Mouse (Mus musculus): Measurements from ENCODE around the gene Npas1. TPM values are rescaled to one million over a fixed set of nuclear protein-coding genes. Genes with fewer than 3 reads are reported as not detected.

Npas1 gene
- polyA plus RNA-seq, 1 experiment from 2014 or later: not detected

DNA sequence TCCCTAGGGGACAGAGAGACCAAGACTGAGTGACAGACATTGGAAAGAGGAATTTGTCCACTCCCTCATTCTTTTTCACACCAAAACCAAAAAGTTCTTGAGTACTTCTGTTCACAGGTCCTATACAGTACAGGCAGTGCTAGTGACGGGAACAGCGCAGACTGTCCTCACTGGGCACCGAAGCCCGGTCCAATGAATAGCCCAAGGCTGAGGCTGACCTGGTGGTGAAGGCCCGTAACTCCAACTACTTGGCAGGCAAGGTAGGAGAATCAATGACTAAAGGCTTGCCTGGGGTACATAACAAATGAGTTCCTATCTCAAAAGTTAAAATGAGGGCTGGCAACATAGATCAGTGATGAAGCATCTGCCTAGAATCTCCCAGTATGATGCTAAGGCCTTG is 12.0 kb downstream of the Npas1 start:
- no peaks in the 10 kb centered on the region for H3K4me1 ChIP-seq (ENCODE audit: control insufficient read depth, insufficient read depth, low read length)
- WGBS: 91% methylated on average over 5 of the region's 5 CpGs

DNA sequence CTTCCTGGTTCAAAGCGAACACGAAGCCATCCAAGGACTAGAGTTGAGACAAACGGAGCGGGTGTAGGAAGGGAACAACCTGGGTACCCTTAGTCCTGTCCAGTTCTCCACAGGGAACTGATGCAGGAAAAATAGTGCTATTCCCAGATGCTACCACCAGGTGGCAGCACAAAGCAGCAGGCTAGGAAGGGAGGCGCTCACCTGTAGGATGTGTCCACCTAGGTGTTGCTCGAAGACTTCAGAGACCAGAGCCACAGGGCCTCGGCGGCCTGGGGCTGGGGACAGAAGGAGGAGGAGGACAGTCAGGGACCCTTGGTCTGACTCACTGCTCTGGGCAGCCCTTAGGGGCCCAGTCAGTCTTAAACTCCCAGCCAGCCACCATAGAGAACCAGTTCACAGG is 12.4 kb downstream of the Npas1 start:
- Histone ChIP-seq H3K4me2 (replicated peaks; ENCODE audit: low read depth, low read length) (no peak overlapping the region), H3K9ac (replicated peaks; ENCODE audit: low read depth, low read length) (no peak overlapping the region), H3K27ac (ENCODE audit: low read length) (no peak overlapping the region), H3K27me3 (ENCODE audit: control insufficient read depth, insufficient read depth, low read length) (no peaks in the 10 kb centered on the region; the same call in 1 of the 2 replicates), H3K4me3 (ENCODE audit: low read depth, low read length) (no peak overlapping the region), H3K36me3 (ENCODE audit: control insufficient read depth, insufficient read depth, low read length) (no peaks in the 10 kb centered on the region), H3K9me3 (ENCODE audit: control insufficient read depth, low read depth, low read length) (no peaks in the 10 kb centered on the region), H3K4me1 (ENCODE audit: control insufficient read depth, insufficient read depth, low read length) (no peaks in the 10 kb centered on the region)
- ATAC-seq (ENCODE audit: insufficient number of reproducible peaks, insufficient read depth, low FRiP score, low read depth): peak; percentile 53; the same call in 1 of the 2 replicates
- WGBS: 10% methylated on average over 8 of the region's 8 CpGs

More for the DNA sequence above, 12.0 kb downstream of the Npas1 start:
- Histone ChIP-seq H3K27ac (ENCODE audit: low read length) (no peak overlapping the region), H3K4me2 (replicated peaks; ENCODE audit: low read depth, low read length) (no peak overlapping the region), H3K27me3 (ENCODE audit: control insufficient read depth, insufficient read depth, low read length) (no peaks in the 10 kb centered on the region; the same call in 1 of the 2 replicates), H3K9ac (replicated peaks; ENCODE audit: low read depth, low read length) (no peak overlapping the region), H3K9me3 (ENCODE audit: control insufficient read depth, low read depth, low read length) (no peaks in the 10 kb centered on the region), H3K4me3 (ENCODE audit: low read depth, low read length) (no peak overlapping the region), H3K36me3 (ENCODE audit: control insufficient read depth, insufficient read depth, low read length) (no peaks in the 10 kb centered on the region)
- ATAC-seq (ENCODE audit: insufficient number of reproducible peaks, insufficient read depth, low FRiP score, low read depth): no peak

DNA sequence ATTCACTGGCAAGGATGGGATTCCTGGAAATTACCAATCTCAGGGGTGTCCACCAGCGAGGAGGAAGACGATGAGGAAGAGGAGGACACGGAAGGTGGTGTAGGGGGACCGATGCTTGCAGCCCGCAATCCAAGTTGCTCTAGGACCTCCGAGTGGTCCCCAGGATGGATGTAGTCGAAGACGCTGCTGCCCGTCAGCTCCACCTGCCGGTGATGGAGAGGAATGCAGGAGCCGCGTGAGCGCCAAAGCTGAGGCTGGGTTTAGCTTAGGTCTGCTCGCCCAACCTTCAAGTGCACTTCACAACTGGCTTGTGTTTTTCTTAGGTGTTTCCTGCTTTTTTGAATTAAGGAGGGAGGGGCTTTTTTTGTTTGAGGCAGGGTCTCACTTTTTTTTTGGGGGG is 14.3 kb downstream of the Npas1 start:
- WGBS: 6% methylated on average over 14 of the region's 14 CpGs
- peak; percentile 62; the same call in 1 of the 2 replicates for ATAC-seq (ENCODE audit: insufficient number of reproducible peaks, insufficient read depth, low FRiP score, low read depth)
- no peaks in the 10 kb centered on the region for H3K4me1 ChIP-seq (ENCODE audit: control insufficient read depth, insufficient read depth, low read length)
- H3K4me2 ChIP-seq (replicated peaks; ENCODE audit: low read depth, low read length): no peak overlapping the region
- H3K4me3 ChIP-seq (ENCODE audit: low read depth, low read length): no peak overlapping the region
- H3K9me3 ChIP-seq (ENCODE audit: control insufficient read depth, low read depth, low read length): no peaks in the 10 kb centered on the region
- no peaks in the 10 kb centered on the region; the same call in 1 of the 2 replicates for H3K27me3 ChIP-seq (ENCODE audit: control insufficient read depth, insufficient read depth, low read length)
- no peak overlapping the region for H3K9ac ChIP-seq (replicated peaks; ENCODE audit: low read depth, low read length)
- no peak overlapping the region for H3K27ac ChIP-seq (ENCODE audit: low read length)
- H3K36me3 ChIP-seq (ENCODE audit: control insufficient read depth, insufficient read depth, low read length): no peaks in the 10 kb centered on the region

DNA sequence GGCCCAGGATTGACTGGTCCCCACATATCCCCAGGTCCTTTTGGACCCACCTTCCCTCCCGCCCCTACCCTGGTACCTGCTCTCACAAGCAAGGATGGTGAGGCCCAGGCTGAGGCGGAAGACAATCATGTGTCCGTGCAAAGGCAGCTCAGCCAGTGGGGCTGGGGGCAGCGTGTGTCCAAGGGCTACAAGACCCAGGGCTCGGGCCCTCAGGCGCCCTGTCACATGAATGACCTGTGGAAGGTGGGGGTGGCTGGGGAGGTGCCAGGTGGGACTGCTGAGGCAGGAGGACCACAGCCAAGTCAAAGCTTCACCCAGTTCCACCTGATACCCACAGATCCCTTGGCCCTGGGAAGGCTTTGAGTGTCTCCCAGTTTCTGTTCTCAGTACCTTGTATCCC is 15.8 kb downstream of the Npas1 start:
- Histone ChIP-seq H3K27ac (ENCODE audit: low read length) (no peak overlapping the region), H3K4me2 (replicated peaks; ENCODE audit: low read depth, low read length) (no peak overlapping the region), H3K4me1 (ENCODE audit: control insufficient read depth, insufficient read depth, low read length) (no peaks in the 10 kb centered on the region), H3K4me3 (ENCODE audit: low read depth, low read length) (no peak overlapping the region), H3K36me3 (ENCODE audit: control insufficient read depth, insufficient read depth, low read length) (no peaks in the 10 kb centered on the region), H3K9ac (replicated peaks; ENCODE audit: low read depth, low read length) (no peak overlapping the region), H3K27me3 (ENCODE audit: control insufficient read depth, insufficient read depth, low read length) (no peaks in the 10 kb centered on the region; the same call in 1 of the 2 replicates), H3K9me3 (ENCODE audit: control insufficient read depth, low read depth, low read length) (no peaks in the 10 kb centered on the region)
- WGBS: 81% methylated on average over 6 of the region's 6 CpGs
- ATAC-seq (ENCODE audit: insufficient number of reproducible peaks, insufficient read depth, low FRiP score, low read depth): no peak

DNA sequence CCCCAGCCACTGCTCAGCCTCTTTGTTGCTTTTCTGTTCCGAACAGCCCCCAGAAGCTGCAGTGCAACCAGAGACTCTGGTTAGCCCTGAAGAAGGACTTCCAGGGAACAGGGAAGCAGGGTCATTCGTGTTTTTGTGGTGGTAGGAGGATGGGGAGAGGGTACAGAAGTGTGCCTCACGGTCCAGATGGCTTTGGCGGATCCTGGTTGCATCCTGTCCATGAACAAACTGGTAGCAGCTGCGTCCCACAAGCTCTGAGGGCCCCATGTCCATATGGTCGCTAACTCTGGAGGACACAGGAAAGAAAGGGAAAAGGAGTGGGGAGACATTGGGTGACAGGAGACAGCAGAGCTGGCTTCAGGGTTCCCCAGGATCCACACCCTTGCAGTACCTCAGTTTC is 16.4 kb downstream of the Npas1 start:
- no peaks in the 10 kb centered on the region for H3K4me1 ChIP-seq (ENCODE audit: control insufficient read depth, insufficient read depth, low read length)
- no peak for ATAC-seq (ENCODE audit: insufficient number of reproducible peaks, insufficient read depth, low FRiP score, low read depth)
- H3K9ac ChIP-seq (replicated peaks; ENCODE audit: low read depth, low read length): no peak overlapping the region
- 62% methylated on average over 6 of the region's 6 CpGs for WGBS
- H3K27me3 ChIP-seq (ENCODE audit: control insufficient read depth, insufficient read depth, low read length): no peaks in the 10 kb centered on the region; the same call in 1 of the 2 replicates
- H3K27ac ChIP-seq (ENCODE audit: low read length): no peak overlapping the region
- no peaks in the 10 kb centered on the region for H3K9me3 ChIP-seq (ENCODE audit: control insufficient read depth, low read depth, low read length)
- no peak overlapping the region for H3K4me2 ChIP-seq (replicated peaks; ENCODE audit: low read depth, low read length)
- no peak overlapping the region for H3K4me3 ChIP-seq (ENCODE audit: low read depth, low read length)
- no peaks in the 10 kb centered on the region for H3K36me3 ChIP-seq (ENCODE audit: control insufficient read depth, insufficient read depth, low read length)

DNA sequence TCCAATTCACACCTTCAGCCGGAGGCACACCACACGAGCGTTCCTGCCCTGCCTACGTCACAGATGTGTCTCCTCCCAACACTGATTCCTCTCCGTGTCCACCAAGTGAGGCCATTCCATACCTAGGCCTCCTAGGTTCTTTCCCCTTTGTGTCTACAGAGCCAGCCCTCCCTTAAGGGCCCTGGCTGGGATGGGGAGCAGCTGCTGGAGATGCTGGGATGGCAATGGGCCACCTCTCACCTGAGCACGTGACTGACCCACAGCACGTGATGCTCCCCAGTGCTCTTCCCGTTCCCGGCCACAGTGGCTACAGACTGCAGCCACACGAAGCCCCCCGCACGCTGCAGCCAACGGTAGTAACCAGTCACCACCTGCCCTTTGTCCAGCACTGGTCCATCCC is 17.0 kb downstream of the Npas1 start:
- Histone ChIP-seq H3K9me3 (ENCODE audit: control insufficient read depth, low read depth, low read length) (no peaks in the 10 kb centered on the region), H3K27me3 (ENCODE audit: control insufficient read depth, insufficient read depth, low read length) (no peaks in the 10 kb centered on the region; the same call in 1 of the 2 replicates), H3K4me2 (replicated peaks; ENCODE audit: low read depth, low read length) (no peak overlapping the region), H3K4me1 (ENCODE audit: control insufficient read depth, insufficient read depth, low read length) (no peaks in the 10 kb centered on the region), H3K36me3 (ENCODE audit: control insufficient read depth, insufficient read depth, low read length) (0 out of 2 replicates have a peak, but pooled peaks cover 3% of the 10 kb centered on the region), H3K4me3 (ENCODE audit: low read depth, low read length) (no peak overlapping the region), H3K27ac (ENCODE audit: low read length) (no peak overlapping the region), H3K9ac (replicated peaks; ENCODE audit: low read depth, low read length) (no peak overlapping the region)
- no peak for ATAC-seq (ENCODE audit: insufficient number of reproducible peaks, insufficient read depth, low FRiP score, low read depth)
- WGBS: 63% methylated on average over 13 of the region's 13 CpGs

DNA sequence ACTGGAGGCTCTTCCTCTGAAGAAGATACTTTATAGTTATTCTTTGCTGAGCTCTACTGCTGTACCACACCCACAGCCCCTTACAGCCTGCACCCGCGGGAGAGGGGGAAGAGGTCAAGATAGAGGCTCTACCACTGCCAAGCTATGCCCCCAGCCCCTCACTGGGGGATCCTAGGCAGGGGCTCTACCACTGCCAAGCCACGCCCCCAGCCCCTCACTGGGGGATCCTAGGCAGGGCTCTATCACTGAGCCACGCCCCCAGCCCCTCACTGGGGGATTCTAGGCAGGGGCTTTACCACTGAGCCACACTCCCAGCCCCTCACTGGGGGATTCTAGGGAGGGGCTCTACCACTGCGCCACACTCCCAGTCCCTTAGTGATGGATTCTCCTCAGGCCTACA is 21.2 kb downstream of the Npas1 start:
- no peak overlapping the region for H3K27ac ChIP-seq (ENCODE audit: low read length)
- no peaks in the 10 kb centered on the region for H3K9me3 ChIP-seq (ENCODE audit: control insufficient read depth, low read depth, low read length)
- WGBS: 87% methylated on average over 5 of the region's 5 CpGs
- ATAC-seq (ENCODE audit: insufficient number of reproducible peaks, insufficient read depth, low FRiP score, low read depth): no peak
- H3K36me3 ChIP-seq (ENCODE audit: control insufficient read depth, insufficient read depth, low read length): 0 out of 2 replicates have a peak, but pooled peaks cover 4% of the 10 kb centered on the region
- no peaks in the 10 kb centered on the region for H3K4me1 ChIP-seq (ENCODE audit: control insufficient read depth, insufficient read depth, low read length)
- H3K4me3 ChIP-seq (ENCODE audit: low read depth, low read length): no peak overlapping the region
- no peak overlapping the region for H3K9ac ChIP-seq (replicated peaks; ENCODE audit: low read depth, low read length)
- H3K27me3 ChIP-seq (ENCODE audit: control insufficient read depth, insufficient read depth, low read length): no peaks in the 10 kb centered on the region
- H3K4me2 ChIP-seq (replicated peaks; ENCODE audit: low read depth, low read length): no peak overlapping the region

DNA sequence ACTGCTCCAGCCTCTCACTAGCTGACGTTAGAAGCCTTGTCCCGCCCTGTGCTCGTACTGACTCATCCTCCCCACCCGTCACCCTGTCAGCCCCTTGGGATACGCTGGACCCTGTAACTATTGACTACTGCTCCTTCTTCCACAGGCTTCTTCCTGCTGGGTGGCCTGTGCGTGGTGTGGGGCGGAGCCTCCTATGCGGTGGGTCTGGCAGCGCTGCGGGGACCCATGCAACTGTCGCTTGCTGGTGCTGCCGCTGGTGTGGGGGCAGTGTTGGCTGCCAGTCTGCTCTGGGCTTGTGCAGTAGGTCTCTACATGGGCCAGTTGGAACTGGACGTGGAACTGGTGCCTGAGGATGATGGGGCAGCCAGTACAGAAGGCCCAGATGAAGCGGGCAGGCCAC is 22.5 kb downstream of the Npas1 start:
- Histone ChIP-seq H3K27me3 (ENCODE audit: control insufficient read depth, insufficient read depth, low read length) (no peaks in the 10 kb centered on the region), H3K36me3 (ENCODE audit: control insufficient read depth, insufficient read depth, low read length) (0 out of 2 replicates have a peak, but pooled peaks cover 4% of the 10 kb centered on the region), H3K9me3 (ENCODE audit: control insufficient read depth, low read depth, low read length) (no peaks in the 10 kb centered on the region), H3K4me3 (ENCODE audit: low read depth, low read length) (no peak overlapping the region), H3K4me2 (replicated peaks; ENCODE audit: low read depth, low read length) (no peak overlapping the region), H3K4me1 (ENCODE audit: control insufficient read depth, insufficient read depth, low read length) (no peaks in the 10 kb centered on the region), H3K9ac (replicated peaks; ENCODE audit: low read depth, low read length) (no peak overlapping the region), H3K27ac (ENCODE audit: low read length) (no peak overlapping the region)
- 92% methylated on average over 14 of the region's 14 CpGs for WGBS
- ATAC-seq (ENCODE audit: insufficient number of reproducible peaks, insufficient read depth, low FRiP score, low read depth): no peak

DNA sequence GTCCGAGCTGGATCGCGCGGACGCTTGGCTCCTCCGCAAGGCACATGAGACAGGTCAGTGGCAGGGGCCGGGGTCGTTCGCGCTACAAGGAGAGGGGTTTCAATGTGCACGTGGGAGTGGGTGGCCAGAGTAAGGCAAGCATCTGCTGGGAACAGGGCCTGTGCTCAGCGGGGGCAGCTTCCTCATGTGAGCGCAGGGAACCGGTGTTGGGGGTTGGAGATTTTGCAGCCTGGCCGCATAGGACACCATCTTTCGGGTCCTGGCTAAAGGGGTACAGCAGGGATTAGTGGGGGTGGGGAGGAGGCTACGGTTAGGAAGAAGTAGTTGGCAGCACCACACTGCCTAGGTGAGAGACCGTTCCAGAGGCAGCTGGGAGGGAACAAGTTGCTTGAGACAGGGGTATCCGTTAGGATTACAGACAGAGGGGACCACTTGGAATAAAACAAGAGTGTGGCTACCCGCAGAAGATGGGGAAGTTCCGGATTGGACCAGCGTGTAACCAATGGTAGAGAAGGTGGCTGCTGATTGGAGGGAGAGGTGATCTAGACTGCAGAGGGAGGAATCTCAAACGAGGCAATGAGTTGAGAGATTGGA is 24.3 kb downstream of the Npas1 start:
- H3K9ac ChIP-seq (replicated peaks; ENCODE audit: low read depth, low read length): peak overlapping the region; percentile 58
- H3K27me3 ChIP-seq (ENCODE audit: control insufficient read depth, insufficient read depth, low read length): no peaks in the 10 kb centered on the region
- 1% methylated on average over 23 of the region's 23 CpGs for WGBS
- peak overlapping the region; percentile 33; the same call in 1 of the 2 replicates for H3K27ac ChIP-seq (ENCODE audit: low read length)
- H3K4me2 ChIP-seq (replicated peaks; ENCODE audit: low read depth, low read length): peak overlapping the region; percentile 86
- ATAC-seq (ENCODE audit: insufficient number of reproducible peaks, insufficient read depth, low FRiP score, low read depth): peak; percentile 48
- no peaks in the 10 kb centered on the region for H3K9me3 ChIP-seq (ENCODE audit: control insufficient read depth, low read depth, low read length)
- peak overlapping the region; percentile 83 for H3K4me3 ChIP-seq (ENCODE audit: low read depth, low read length)
- H3K4me1 ChIP-seq (ENCODE audit: control insufficient read depth, insufficient read depth, low read length): no peaks in the 10 kb centered on the region
- 0 out of 2 replicates have a peak, but pooled peaks cover 4% of the 10 kb centered on the region for H3K36me3 ChIP-seq (ENCODE audit: control insufficient read depth, insufficient read depth, low read length)

Data from stomach, embryonic 14.5 days (tissue).